Mouse (Mus musculus): ENCODE measurements around the gene Glcci1.

DNA sequence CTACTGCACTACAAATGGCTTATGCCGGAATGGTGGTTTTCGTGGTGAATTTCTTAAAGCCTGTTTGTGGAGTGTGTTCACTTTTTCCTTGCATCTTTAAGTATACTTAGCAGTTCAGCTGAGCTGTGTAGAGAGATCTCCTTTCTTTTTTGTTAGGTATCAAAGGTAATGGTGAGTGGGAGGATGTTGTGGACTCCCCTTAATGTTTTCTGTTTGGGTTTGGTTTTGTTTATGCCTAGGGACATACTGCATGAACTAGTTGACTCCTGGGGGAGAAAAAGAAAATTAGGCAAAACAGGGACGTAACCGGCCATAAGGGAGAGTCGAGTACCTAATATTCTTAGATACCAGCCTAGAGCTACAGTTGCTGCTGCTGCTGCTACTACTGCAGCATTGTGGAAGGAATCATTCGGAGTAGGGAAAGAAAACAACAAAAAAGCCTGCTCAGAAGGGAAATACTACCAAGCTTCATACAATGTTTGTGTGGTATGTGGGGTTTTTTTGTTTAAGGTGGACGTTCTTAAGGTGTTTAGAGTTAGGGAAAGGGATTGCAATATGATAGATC, 1.5 kb downstream of the Glcci1 start:
- TF ChIP-seq CTCF (IDR thresholded peaks at IDR 0.05; ENCODE audit: borderline replicate concordance, control insufficient read depth, extremely low read depth, insufficient read depth, low read length, poor library complexity) (no peak), POLR2A (IDR thresholded peaks at IDR 0.05; ENCODE audit: control insufficient read depth, extremely low read depth, insufficient read depth, low read length, poor library complexity) (no peak)
